Mouse (Mus musculus): ENCODE data around the gene Inpp5k. TPM values are rescaled to one million over a fixed set of nuclear protein-coding genes. Genes with fewer than 3 reads are reported as not detected.
A peak's percentile ranks its signal among the peaks of the same experiment; 100 is the strongest.

The Inpp5k gene
- polyA plus RNA-seq, 1 experiment from 2014 or later = 30.3 TPM

GRCm38 (mm10) chr11:75674875-75675274, 44.1 kb downstream of the Inpp5k start:
- WGBS = 84% methylated on average over 3 of the region's 3 CpGs
- Histone ChIP-seq H3K36me3 (peaks cover 12% of the 10 kb centered on the region; the same call in 1 of the 2 replicates), H3K9ac (no peak overlapping the region), H3K4me2 (replicated peaks) (no peak overlapping the region), H3K27me3 (no peaks in the 10 kb centered on the region), H3K4me3 (no peak overlapping the region), H3K9me3 (replicated peaks) (no peaks in the 10 kb centered on the region), H3K4me1 (peaks cover 10% of the 10 kb centered on the region; the same call in 1 of the 2 replicates), H3K27ac (no peak overlapping the region)
- ATAC-seq (ENCODE audit: low FRiP score) = no peak

GRCm38 (mm10) chr11:75677881-75678746, 47.3 kb downstream of the Inpp5k start:
- WGBS = 93% methylated on average over 3 of the region's 3 CpGs
- no peak for ATAC-seq (ENCODE audit: low FRiP score)
- Histone ChIP-seq H3K36me3 (no peaks in the 10 kb centered on the region), H3K27ac (no peak overlapping the region), H3K9ac (0 out of 2 replicates have a peak overlapping the region, but pooled peaks have one; percentile 15), H3K9me3 (replicated peaks) (no peaks in the 10 kb centered on the region), H3K4me1 (peaks cover 15% of the 10 kb centered on the region), H3K4me3 (peak overlapping the region; percentile 99), H3K27me3 (no peaks in the 10 kb centered on the region), H3K4me2 (replicated peaks) (peak overlapping the region; percentile 73)

GRCm38 (mm10) chr11:75678747-75679438, 48.1 kb downstream of the Inpp5k start, which contains the start of gene Crk:
TSS of gene Crk (plus strand) at chr11:75679259.
- peak; percentile 96 for ATAC-seq (ENCODE audit: low FRiP score)
- peak within 1 kb of the TSS; percentile 94 for H3K27ac ChIP-seq
- under 1% methylated on average over 54 of the region's 55 CpGs for WGBS
- H3K4me1 ChIP-seq = peaks cover 15% of the 10 kb centered on the region
- H3K27me3 ChIP-seq = no peaks in the 10 kb centered on the region
- H3K36me3 ChIP-seq = 0 out of 2 replicates have a peak, but pooled peaks cover under 1% of the 10 kb centered on the region
- H3K9ac ChIP-seq = peak within 1 kb of the TSS; percentile 96
- H3K4me2 ChIP-seq (replicated peaks) = peak within 1 kb of the TSS; percentile 73
- peak within 1 kb of the TSS; percentile 99 for H3K4me3 ChIP-seq
- no peaks in the 10 kb centered on the region for H3K9me3 ChIP-seq (replicated peaks)

GRCm38 (mm10) chr11:75679439-75680171, 48.8 kb downstream of the Inpp5k start:
- Histone ChIP-seq H3K27ac (peak overlapping the region; percentile 94), H3K4me2 (replicated peaks) (peak overlapping the region; percentile 73), H3K36me3 (peaks cover 7% of the 10 kb centered on the region; the same call in 1 of the 2 replicates), H3K4me3 (peak overlapping the region; percentile 99), H3K27me3 (no peaks in the 10 kb centered on the region), H3K9me3 (replicated peaks) (no peaks in the 10 kb centered on the region), H3K4me1 (peaks cover 15% of the 10 kb centered on the region), H3K9ac (peak overlapping the region; percentile 96)
- under 1% methylated on average over 43 of the region's 43 CpGs for WGBS
- ATAC-seq (ENCODE audit: low FRiP score) = peak; percentile 83

GRCm38 (mm10) chr11:75684462-75684861, 53.7 kb downstream of the Inpp5k start:
- peaks cover 13% of the 10 kb centered on the region for H3K4me1 ChIP-seq

GRCm38 (mm10) chr11:75684956-75685355, 54.2 kb downstream of the Inpp5k start:
- Histone ChIP-seq H3K9me3 (replicated peaks) (no peaks in the 10 kb centered on the region), H3K4me2 (replicated peaks) (no peak overlapping the region), H3K36me3 (peaks cover 10% of the 10 kb centered on the region; the same call in 1 of the 2 replicates), H3K27ac (no peak overlapping the region), H3K4me3 (no peak overlapping the region), H3K9ac (no peak overlapping the region), H3K4me1 (peaks cover 13% of the 10 kb centered on the region), H3K27me3 (no peaks in the 10 kb centered on the region)
- whole genome bisulfite sequencing = 82% methylated on average over 2 of the region's 2 CpGs
- ATAC-seq (ENCODE audit: low FRiP score) = no peak

More at GRCm38 (mm10) chr11:75684462-75684861, 53.7 kb downstream of the Inpp5k start:
- Histone ChIP-seq H3K27me3 (no peaks in the 10 kb centered on the region), H3K27ac (no peak overlapping the region), H3K4me2 (replicated peaks) (no peak overlapping the region), H3K9me3 (replicated peaks) (no peaks in the 10 kb centered on the region), H3K36me3 (peaks cover 10% of the 10 kb centered on the region; the same call in 1 of the 2 replicates), H3K4me3 (no peak overlapping the region), H3K9ac (no peak overlapping the region)
- WGBS = 94% methylated on average over 5 of the region's 5 CpGs
- ATAC-seq (ENCODE audit: low FRiP score) = no peak

GRCm38 (mm10) chr11:75687343-75687993, 56.7 kb downstream of the Inpp5k start:
- no peaks in the 10 kb centered on the region for H3K9me3 ChIP-seq (replicated peaks)
- 0 out of 2 replicates have a peak, but pooled peaks cover 2% of the 10 kb centered on the region for H3K4me1 ChIP-seq
- 81% methylated on average over 2 of the region's 2 CpGs for WGBS
- no peaks in the 10 kb centered on the region for H3K27me3 ChIP-seq
- H3K4me2 ChIP-seq (replicated peaks) = no peak overlapping the region
- no peak overlapping the region for H3K9ac ChIP-seq
- ATAC-seq (ENCODE audit: low FRiP score) = no peak
- H3K27ac ChIP-seq = no peak overlapping the region
- peaks cover 24% of the 10 kb centered on the region for H3K36me3 ChIP-seq
- no peak overlapping the region for H3K4me3 ChIP-seq

GRCm38 (mm10) chr11:75688132-75688531, 57.3 kb downstream of the Inpp5k start:
- no peaks in the 10 kb centered on the region for H3K9me3 ChIP-seq (replicated peaks)
- no peaks in the 10 kb centered on the region for H3K27me3 ChIP-seq
- no peak overlapping the region for H3K4me3 ChIP-seq
- 0 out of 2 replicates have a peak, but pooled peaks cover 2% of the 10 kb centered on the region for H3K4me1 ChIP-seq
- H3K4me2 ChIP-seq (replicated peaks) = no peak overlapping the region
- no peak overlapping the region for H3K27ac ChIP-seq
- ATAC-seq (ENCODE audit: low FRiP score) = no peak
- 93% methylated on average over 2 of the region's 2 CpGs for WGBS
- H3K9ac ChIP-seq = no peak overlapping the region
- H3K36me3 ChIP-seq = peaks cover 28% of the 10 kb centered on the region

- 92% methylated on average over 1 of the region's 1 CpGs for WGBS
- H3K27me3 ChIP-seq = no peaks in the 10 kb centered on the region
- H3K4me3 ChIP-seq = no peak overlapping the region
- H3K4me1 ChIP-seq = 0 out of 2 replicates have a peak, but pooled peaks cover 2% of the 10 kb centered on the region
- no peak overlapping the region for H3K27ac ChIP-seq
- peaks cover 39% of the 10 kb centered on the region for H3K36me3 ChIP-seq
- H3K9me3 ChIP-seq (replicated peaks) = no peaks in the 10 kb centered on the region
- H3K4me2 ChIP-seq (replicated peaks) = no peak overlapping the region
- H3K9ac ChIP-seq = no peak overlapping the region
- no peak for ATAC-seq (ENCODE audit: low FRiP score)
Measured at GRCm38 (mm10) chr11:75689977-75690376, 59.2 kb downstream of the Inpp5k start.

GRCm38 (mm10) chr11:75691047-75691446, 60.3 kb downstream of the Inpp5k start:
- 0 out of 2 replicates have a peak, but pooled peaks cover under 1% of the 10 kb centered on the region for H3K4me1 ChIP-seq
- no peak overlapping the region for H3K4me2 ChIP-seq (replicated peaks)
- no peak for ATAC-seq (ENCODE audit: low FRiP score)
- H3K27me3 ChIP-seq = no peaks in the 10 kb centered on the region
- H3K27ac ChIP-seq = no peak overlapping the region
- H3K36me3 ChIP-seq = peaks cover 42% of the 10 kb centered on the region
- H3K9me3 ChIP-seq (replicated peaks) = no peaks in the 10 kb centered on the region
- H3K4me3 ChIP-seq = no peak overlapping the region
- no peak overlapping the region for H3K9ac ChIP-seq

- Histone ChIP-seq H3K36me3 (peaks cover 65% of the 10 kb centered on the region), H3K9ac (no peak overlapping the region), H3K27ac (no peak overlapping the region), H3K9me3 (replicated peaks) (no peaks in the 10 kb centered on the region), H3K4me1 (no peaks in the 10 kb centered on the region), H3K4me3 (no peak overlapping the region), H3K27me3 (no peaks in the 10 kb centered on the region), H3K4me2 (replicated peaks) (no peak overlapping the region)
- no peak for ATAC-seq (ENCODE audit: low FRiP score)
- 94% methylated on average over 5 of the region's 5 CpGs for WGBS
Measured at GRCm38 (mm10) chr11:75693570-75693969, 62.8 kb downstream of the Inpp5k start.
